Mouse (Mus musculus): ENCODE measurements at regions not wholly inside any gene's neighbourhood (a gene's known extent, or its start where the extent isn't known, plus 50 kb on each side); places are given as distances from the start of the nearest gene placed in this dataset.

- in situ Hi-C loops (cut with MboI; ENCODE audit: low sequenced_read_pairs in 2 of 2, unreplicated experiment in 2 of 2), result no loop called here
- TF ChIP-seq HCFC1 (IDR thresholded peaks at IDR 0.05; ENCODE audit: borderline replicate concordance, insufficient read depth, low read length), result no peak
- no peak for TF ChIP-seq ZNF384 (IDR thresholded peaks at IDR 0.05; ENCODE audit: low read depth, low read length)
- TF ChIP-seq ZC3H11A (IDR thresholded peaks at IDR 0.05; ENCODE audit: borderline replicate concordance, low read depth, low read length), result no peak
- no peak for TF ChIP-seq CHD2 (IDR thresholded peaks at IDR 0.05; ENCODE audit: low read depth, low read length)
- no peak for TF ChIP-seq MAFK (IDR thresholded peaks at IDR 0.05; ENCODE audit: insufficient read depth, low read depth, low read length)
- Histone ChIP-seq H3K27ac (ENCODE audit: insufficient read depth, low read depth, low read length, poor library complexity, severe bottlenecking) (no peak overlapping the region), H3K36me3 (ENCODE audit: control insufficient read depth, insufficient read depth, low read length, poor library complexity, severe bottlenecking) (no peaks in the 10 kb centered on the region), H3K9me3 (ENCODE audit: control insufficient read depth, insufficient read depth, low read depth, low read length) (no peaks in the 10 kb centered on the region), H3K4me1 (ENCODE audit: control insufficient read depth in 2 of 2, insufficient read depth in 2 of 2, low read length in 2 of 2, poor library complexity in 1 of 2) (no peaks in the 10 kb centered on the region), H3K9ac (ENCODE audit: insufficient read depth, low read depth, low read length, poor library complexity, severe bottlenecking) (no peak overlapping the region), H3K4me3 (ENCODE audit: insufficient read depth in 1 of 2, low read depth in 1 of 2, low read length in 2 of 2, poor library complexity in 1 of 2, severe bottlenecking in 1 of 2) (no peak overlapping the region)
- no peak for DNase-seq (ENCODE audit: low read depth, low spot score)
Measured at GRCm38 (mm10) chr4:56619803-56620202, 120.1 kb upstream of the Gm26657 start.

DNA sequence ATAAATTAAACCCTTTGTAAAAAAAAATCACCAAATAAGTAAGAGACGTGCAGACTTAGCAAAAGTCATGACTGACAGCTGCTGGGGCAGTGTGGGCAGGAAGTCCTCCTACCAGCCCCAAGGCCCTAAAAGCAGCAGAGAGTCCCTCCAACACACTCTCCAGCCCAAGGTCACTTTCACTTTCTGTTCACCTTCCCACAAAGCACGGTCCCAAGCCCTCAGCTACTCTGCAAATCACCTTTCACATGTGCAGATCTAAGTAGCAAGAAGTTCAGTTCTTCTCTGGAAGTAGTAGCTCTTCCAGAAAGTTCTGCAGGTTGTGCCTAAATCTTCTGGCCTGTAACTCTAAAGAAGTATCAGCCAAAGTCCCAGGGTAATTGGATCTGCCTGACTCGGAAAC, 120.8 kb upstream of the Gm26657 start:
- in situ Hi-C loops (cut with MboI; ENCODE audit: low sequenced_read_pairs in 2 of 2, unreplicated experiment in 2 of 2), result no loop called here
- DNase-seq (ENCODE audit: low read depth, low spot score), result no peak
- no peak for TF ChIP-seq ZC3H11A (IDR thresholded peaks at IDR 0.05; ENCODE audit: borderline replicate concordance, low read depth, low read length)
- no peak for TF ChIP-seq ZNF384 (IDR thresholded peaks at IDR 0.05; ENCODE audit: low read depth, low read length)
- TF ChIP-seq MAFK (IDR thresholded peaks at IDR 0.05; ENCODE audit: insufficient read depth, low read depth, low read length), result no peak
- TF ChIP-seq CHD2 (IDR thresholded peaks at IDR 0.05; ENCODE audit: low read depth, low read length), result no peak
- Histone ChIP-seq H3K9me3 (ENCODE audit: control insufficient read depth, insufficient read depth, low read depth, low read length) (no peaks in the 10 kb centered on the region), H3K27ac (ENCODE audit: insufficient read depth, low read depth, low read length, poor library complexity, severe bottlenecking) (no peak overlapping the region), H3K9ac (ENCODE audit: insufficient read depth, low read depth, low read length, poor library complexity, severe bottlenecking) (no peak overlapping the region), H3K4me1 (ENCODE audit: control insufficient read depth in 2 of 2, insufficient read depth in 2 of 2, low read length in 2 of 2, poor library complexity in 1 of 2) (no peaks in the 10 kb centered on the region), H3K4me3 (ENCODE audit: insufficient read depth in 1 of 2, low read depth in 1 of 2, low read length in 2 of 2, poor library complexity in 1 of 2, severe bottlenecking in 1 of 2) (no peak overlapping the region), H3K36me3 (ENCODE audit: control insufficient read depth, insufficient read depth, low read length, poor library complexity, severe bottlenecking) (no peaks in the 10 kb centered on the region)

DNA sequence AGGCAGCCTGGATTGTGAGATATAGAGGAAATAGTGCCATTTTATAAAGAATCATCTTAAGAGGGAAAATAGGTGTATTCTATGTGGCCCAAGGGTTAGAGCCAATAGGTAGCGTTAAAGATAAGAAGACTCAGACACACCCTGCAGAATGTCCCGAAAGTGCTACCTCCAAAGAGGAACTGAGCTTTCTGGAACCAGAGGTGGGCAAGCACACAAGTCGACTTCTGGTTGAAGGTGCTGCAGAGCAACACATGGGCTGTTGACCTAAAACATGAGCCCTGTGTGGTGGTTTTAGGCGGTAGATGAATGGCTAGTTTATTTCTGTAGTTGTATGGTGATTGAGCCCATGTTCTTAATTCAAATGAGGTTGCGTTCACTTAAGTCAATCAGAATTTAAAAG, 121.4 kb upstream of the Gm26657 start:
- no peak overlapping the region for H3K9ac ChIP-seq (ENCODE audit: insufficient read depth, low read depth, low read length, poor library complexity, severe bottlenecking)
- no peak for DNase-seq (ENCODE audit: low read depth, low spot score)
- H3K36me3 ChIP-seq (ENCODE audit: control insufficient read depth, insufficient read depth, low read length, poor library complexity, severe bottlenecking), result no peaks in the 10 kb centered on the region
- no peaks in the 10 kb centered on the region for H3K4me1 ChIP-seq (ENCODE audit: control insufficient read depth in 2 of 2, insufficient read depth in 2 of 2, low read length in 2 of 2, poor library complexity in 1 of 2)
- no peak overlapping the region for H3K27ac ChIP-seq (ENCODE audit: insufficient read depth, low read depth, low read length, poor library complexity, severe bottlenecking)
- TF ChIP-seq HCFC1 (IDR thresholded peaks at IDR 0.05; ENCODE audit: borderline replicate concordance, insufficient read depth, low read length), result no peak
- H3K9me3 ChIP-seq (ENCODE audit: control insufficient read depth, insufficient read depth, low read depth, low read length), result no peaks in the 10 kb centered on the region
- no peak overlapping the region for H3K4me3 ChIP-seq (ENCODE audit: insufficient read depth in 1 of 2, low read depth in 1 of 2, low read length in 2 of 2, poor library complexity in 1 of 2, severe bottlenecking in 1 of 2)
- in situ Hi-C loops (cut with MboI; ENCODE audit: low sequenced_read_pairs in 2 of 2, unreplicated experiment in 2 of 2), result no loop called here

GRCm38 (mm10) chr4:56617661-56618360, 122.1 kb upstream of the Gm26657 start:
- no peak overlapping the region for H3K9ac ChIP-seq (ENCODE audit: insufficient read depth, low read depth, low read length, poor library complexity, severe bottlenecking)
- H3K9me3 ChIP-seq (ENCODE audit: control insufficient read depth, insufficient read depth, low read depth, low read length), result no peaks in the 10 kb centered on the region
- H3K36me3 ChIP-seq (ENCODE audit: control insufficient read depth, insufficient read depth, low read length, poor library complexity, severe bottlenecking), result no peaks in the 10 kb centered on the region
- TF ChIP-seq HCFC1 (IDR thresholded peaks at IDR 0.05; ENCODE audit: borderline replicate concordance, insufficient read depth, low read length), result no peak
- no peak for TF ChIP-seq ZC3H11A (IDR thresholded peaks at IDR 0.05; ENCODE audit: borderline replicate concordance, low read depth, low read length)
- TF ChIP-seq CHD2 (IDR thresholded peaks at IDR 0.05; ENCODE audit: low read depth, low read length), result no peak
- DNase-seq (ENCODE audit: low read depth, low spot score), result no peak
- H3K4me3 ChIP-seq (ENCODE audit: insufficient read depth in 1 of 2, low read depth in 1 of 2, low read length in 2 of 2, poor library complexity in 1 of 2, severe bottlenecking in 1 of 2), result no peak overlapping the region
- H3K4me1 ChIP-seq (ENCODE audit: control insufficient read depth in 2 of 2, insufficient read depth in 2 of 2, low read length in 2 of 2, poor library complexity in 1 of 2), result no peaks in the 10 kb centered on the region
- no peak overlapping the region for H3K27ac ChIP-seq (ENCODE audit: insufficient read depth, low read depth, low read length, poor library complexity, severe bottlenecking)
- in situ Hi-C loops (cut with MboI; ENCODE audit: low sequenced_read_pairs in 2 of 2, unreplicated experiment in 2 of 2), result no loop called here

- Histone ChIP-seq H3K36me3 (ENCODE audit: control insufficient read depth, insufficient read depth, low read length, poor library complexity, severe bottlenecking) (no peaks in the 10 kb centered on the region), H3K4me1 (ENCODE audit: control insufficient read depth in 2 of 2, insufficient read depth in 2 of 2, low read length in 2 of 2, poor library complexity in 1 of 2) (no peaks in the 10 kb centered on the region)
- in situ Hi-C loops (cut with MboI; ENCODE audit: low sequenced_read_pairs in 2 of 2, unreplicated experiment in 2 of 2), result no loop called here
Measured at GRCm38 (mm10) chr4:56612325-56612724, 127.5 kb upstream of the Gm26657 start.

More at GRCm38 (mm10) chr4:56612325-56612724, 127.5 kb upstream of the Gm26657 start:
- H3K27ac ChIP-seq (ENCODE audit: insufficient read depth, low read depth, low read length, poor library complexity, severe bottlenecking), result no peak overlapping the region
- DNase-seq (ENCODE audit: low read depth, low spot score), result no peak
- no peak overlapping the region for H3K4me3 ChIP-seq (ENCODE audit: insufficient read depth in 1 of 2, low read depth in 1 of 2, low read length in 2 of 2, poor library complexity in 1 of 2, severe bottlenecking in 1 of 2)
- H3K9ac ChIP-seq (ENCODE audit: insufficient read depth, low read depth, low read length, poor library complexity, severe bottlenecking), result no peak overlapping the region
- H3K9me3 ChIP-seq (ENCODE audit: control insufficient read depth, insufficient read depth, low read depth, low read length), result no peaks in the 10 kb centered on the region
- TF ChIP-seq HCFC1 (IDR thresholded peaks at IDR 0.05; ENCODE audit: borderline replicate concordance, insufficient read depth, low read length) (no peak), ZC3H11A (IDR thresholded peaks at IDR 0.05; ENCODE audit: borderline replicate concordance, low read depth, low read length) (no peak), MAFK (IDR thresholded peaks at IDR 0.05; ENCODE audit: insufficient read depth, low read depth, low read length) (no peak), ZNF384 (IDR thresholded peaks at IDR 0.05; ENCODE audit: low read depth, low read length) (no peak)
